Mouse (Mus musculus) neural tube, postnatal 0 days (tissue): ENCODE measurements around the gene Arhgef2. TPM values are rescaled to one million over a fixed set of nuclear protein-coding genes. Genes with fewer than 3 reads are reported as not detected.

ENCODE experiments used
- polyA plus RNA-seq: library from polyadenylated mRNA; unstranded; fragments of >200 nt; fragmentation: Nextera tagmentation; extraction: Ambion mirVana; gene quantifications from 2 replicates; pipeline ENCODE4 v1.2.1, GENCODE M21; 2015

Arhgef2 gene
- polyA plus RNA-seq, result 53.1 and 58.9 TPM in 2 replicates

GRCm38 (mm10) chr3:88605666-88606065 lies at the start of gene Arhgef2:
TSS of gene Arhgef2 (plus strand) at chr3:88605966.

DNA sequence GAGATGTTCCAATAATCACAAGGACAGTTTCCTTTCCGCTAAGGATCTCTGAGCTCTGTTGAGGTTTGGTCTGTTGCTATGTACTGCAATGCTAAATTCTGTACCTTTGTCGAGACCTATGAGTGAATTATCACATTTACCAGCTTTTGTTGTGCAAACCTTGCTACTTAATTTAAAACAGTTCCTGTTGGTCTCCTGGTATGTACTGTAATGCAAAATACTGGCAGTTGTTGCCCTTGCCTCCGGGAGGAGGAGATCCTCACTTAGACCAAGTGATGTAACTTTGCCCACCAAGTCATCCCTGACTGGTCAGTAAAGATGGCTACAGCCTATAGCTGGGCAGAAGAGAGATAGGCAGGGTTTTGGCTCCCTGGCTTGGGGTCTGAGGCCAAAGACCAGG lies 30.2 kb upstream of the Arhgef2 start, which contains the start of gene Ssr2:
Gene Ssr2 (plus strand): TSS at position 337 of the 400 bp plus-strand sequence.

DNA sequence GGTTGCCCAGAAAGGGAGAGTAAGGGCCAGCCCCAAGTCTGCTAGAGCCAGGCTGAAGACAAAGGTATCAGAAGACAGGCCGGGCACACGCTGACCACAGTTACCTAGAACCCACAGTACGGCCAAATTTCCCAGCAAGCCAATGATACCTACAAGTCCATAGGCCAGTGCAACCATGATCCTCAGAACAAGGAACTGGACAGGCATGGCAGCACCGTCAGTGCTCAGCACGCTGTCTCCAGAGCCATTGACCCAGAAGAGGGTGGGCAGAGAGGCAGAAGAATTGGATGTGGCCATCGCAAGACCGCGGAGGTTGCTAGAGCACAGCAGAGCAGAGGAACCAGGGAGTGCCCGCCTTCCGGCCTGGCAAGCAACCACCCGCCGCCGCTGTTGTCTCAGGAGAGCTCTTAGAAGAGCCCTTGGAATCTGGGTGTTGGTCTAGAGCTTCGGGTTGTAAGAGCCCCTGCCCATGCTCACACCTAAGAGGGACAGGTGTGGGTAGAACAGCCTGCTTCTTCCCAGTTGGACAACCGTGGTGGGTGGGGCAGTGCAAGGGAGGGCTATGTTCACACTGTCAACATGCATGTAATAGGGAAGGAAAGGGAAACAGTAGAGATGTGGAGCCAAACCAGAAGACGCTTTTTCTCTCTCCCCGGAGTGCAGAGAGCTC lies 47.2 kb downstream of the Arhgef2 start, which contains the start of gene Rxfp4:
Gene Rxfp4 (minus strand): TSS at position 297 of the 670 bp plus-strand sequence.

GRCm38 (mm10) chr3:88684980-88685941 lies 79.5 kb downstream of the Arhgef2 start, which contains the start of gene Khdc4:
TSS of gene Khdc4 (plus strand) at chr3:88685803.

Other genes starting within 250 kb of the Arhgef2 start
- gene Paqr6, start 241.4 kb upstream of the Arhgef2 start, polyA plus RNA-seq, result 8.0 and 11.4 TPM in 2 replicates
- not detected in 2 replicates for gene Bglap3, start 233.2 kb upstream of the Arhgef2 start, polyA plus RNA-seq
- gene Bglap2, start 227.3 kb upstream of the Arhgef2 start, polyA plus RNA-seq, result 1.4 and 1.5 TPM in 2 replicates
- 2.0 and 2.5 TPM in 2 replicates for gene Bglap, start 221.5 kb upstream of the Arhgef2 start, polyA plus RNA-seq
- gene Pmf1, start 195.6 kb upstream of the Arhgef2 start, polyA plus RNA-seq, result 29.2 and 33.8 TPM in 2 replicates
- gene Slc25a44, start 180.8 kb upstream of the Arhgef2 start, polyA plus RNA-seq, result 31.5 and 36.8 TPM in 2 replicates
- gene Sema4a, start 144.8 kb upstream of the Arhgef2 start, polyA plus RNA-seq, result 27.0 and 28.0 TPM in 2 replicates
- gene Lmna, start 96.0 kb upstream of the Arhgef2 start, polyA plus RNA-seq, result 79.1 and 80.0 TPM in 2 replicates
- 7.9 and 10.1 TPM in 2 replicates for gene Mex3a, start 73.6 kb upstream of the Arhgef2 start, polyA plus RNA-seq
- gene Rab25, start 57.7 kb upstream of the Arhgef2 start, polyA plus RNA-seq, result 0.57 and 0.69 TPM in 2 replicates
- gene Lamtor2, start 52.9 kb upstream of the Arhgef2 start, polyA plus RNA-seq, result 178 and 194 TPM in 2 replicates
- gene Ubqln4, start 52.2 kb upstream of the Arhgef2 start, polyA plus RNA-seq, result 29.3 and 34.0 TPM in 2 replicates
- 189 and 202 TPM in 2 replicates for gene Ssr2, start 30.1 kb upstream of the Arhgef2 start, polyA plus RNA-seq
- gene Rxfp4, start 47.2 kb downstream of the Arhgef2 start, polyA plus RNA-seq, result not detected in 2 replicates
- gene Khdc4, start 79.8 kb downstream of the Arhgef2 start, polyA plus RNA-seq, result 53.2 and 62.6 TPM in 2 replicates
- gene Rit1, start 110.9 kb downstream of the Arhgef2 start, polyA plus RNA-seq, result 71.7 and 73.6 TPM in 2 replicates
- gene Syt11, start 169.2 kb downstream of the Arhgef2 start, polyA plus RNA-seq, result 244 and 246 TPM in 2 replicates
- gene Gon4l, start 229.3 kb downstream of the Arhgef2 start, polyA plus RNA-seq, result 7.9 and 9.9 TPM in 2 replicates